Mouse (Mus musculus): ENCODE measurements at regions not wholly inside any gene's neighbourhood (a gene's known extent, or its start where the extent isn't known, plus 50 kb on each side); places are given as distances from the start of the nearest gene placed in this dataset.

GRCm38 (mm10) chr14:61971100-61972088 lies 321.0 kb upstream of the Rnaseh2b start:
- Histone ChIP-seq H3K27ac (replicated peaks) (no peak overlapping the region), H3K4me2 (replicated peaks) (no peak overlapping the region), H3K9me3 (replicated peaks) (no peaks in the 10 kb centered on the region), H3K9ac (no peak overlapping the region), H3K36me3 (no peaks in the 10 kb centered on the region), H3K27me3 (no peaks in the 10 kb centered on the region), H3K4me3 (replicated peaks) (no peak overlapping the region), H3K4me1 (peaks cover 7% of the 10 kb centered on the region; the same call in 1 of the 2 replicates)
- no peak for ATAC-seq (ENCODE audit: insufficient number of reproducible peaks, low FRiP score, low TSS enrichment, low read depth)
- 62% methylated on average over 14 of the region's 14 CpGs for WGBS

GRCm38 (mm10) chr14:61975301-61975732 lies 317.1 kb upstream of the Rnaseh2b start:
- Histone ChIP-seq H3K36me3 (no peaks in the 10 kb centered on the region), H3K9me3 (replicated peaks) (no peaks in the 10 kb centered on the region), H3K9ac (no peak overlapping the region), H3K27me3 (no peaks in the 10 kb centered on the region), H3K4me2 (replicated peaks) (no peak overlapping the region), H3K4me1 (peaks cover 7% of the 10 kb centered on the region; the same call in 1 of the 2 replicates), H3K27ac (replicated peaks) (no peak overlapping the region), H3K4me3 (replicated peaks) (no peak overlapping the region)
- ATAC-seq (ENCODE audit: insufficient number of reproducible peaks, low FRiP score, low TSS enrichment, low read depth), result no peak
- 37% methylated on average over 6 of the region's 6 CpGs for WGBS

- no peak overlapping the region for H3K4me3 ChIP-seq (replicated peaks)
- no peak for ATAC-seq (ENCODE audit: insufficient number of reproducible peaks, low FRiP score, low TSS enrichment, low read depth)
- 55% methylated on average over 3 of the region's 3 CpGs for WGBS
- no peaks in the 10 kb centered on the region for H3K4me1 ChIP-seq
- H3K36me3 ChIP-seq, result no peaks in the 10 kb centered on the region
- no peak overlapping the region for H3K9ac ChIP-seq
- H3K27ac ChIP-seq (replicated peaks), result no peak overlapping the region
- H3K27me3 ChIP-seq, result no peaks in the 10 kb centered on the region
- no peak overlapping the region for H3K4me2 ChIP-seq (replicated peaks)
- no peaks in the 10 kb centered on the region for H3K9me3 ChIP-seq (replicated peaks)
Observed at GRCm38 (mm10) chr14:61980581-61980980, 311.8 kb upstream of the Rnaseh2b start.

- ATAC-seq (ENCODE audit: insufficient number of reproducible peaks, low FRiP score, low TSS enrichment, low read depth), result no peak
- no peaks in the 10 kb centered on the region for H3K9me3 ChIP-seq (replicated peaks)
- no peak overlapping the region for H3K9ac ChIP-seq
- H3K36me3 ChIP-seq, result no peaks in the 10 kb centered on the region
- 0 out of 2 replicates have a peak overlapping the region, but pooled peaks have one; percentile 11 for H3K27ac ChIP-seq (replicated peaks)
- H3K4me2 ChIP-seq (replicated peaks), result no peak overlapping the region
- no peaks in the 10 kb centered on the region for H3K27me3 ChIP-seq
- no peaks in the 10 kb centered on the region for H3K4me1 ChIP-seq
- no peak overlapping the region for H3K4me3 ChIP-seq (replicated peaks)
- 60% methylated on average over 3 of the region's 3 CpGs for WGBS
Observed at GRCm38 (mm10) chr14:61985575-61985974, 306.8 kb upstream of the Rnaseh2b start.

GRCm38 (mm10) chr14:61986203-61986602 lies 306.2 kb upstream of the Rnaseh2b start:
- Histone ChIP-seq H3K27ac (replicated peaks) (no peak overlapping the region), H3K9me3 (replicated peaks) (no peaks in the 10 kb centered on the region), H3K9ac (no peak overlapping the region), H3K4me3 (replicated peaks) (no peak overlapping the region), H3K4me2 (replicated peaks) (no peak overlapping the region), H3K4me1 (no peaks in the 10 kb centered on the region), H3K27me3 (no peaks in the 10 kb centered on the region), H3K36me3 (no peaks in the 10 kb centered on the region)
- peak; percentile 29; the same call in 1 of the 2 replicates for ATAC-seq (ENCODE audit: insufficient number of reproducible peaks, low FRiP score, low TSS enrichment, low read depth)
- WGBS, result 69% methylated on average over 13 of the region's 13 CpGs

GRCm38 (mm10) chr14:61995253-61995652 lies 297.1 kb upstream of the Rnaseh2b start:
- H3K4me1 ChIP-seq, result no peaks in the 10 kb centered on the region
- H3K36me3 ChIP-seq, result no peaks in the 10 kb centered on the region
- H3K9me3 ChIP-seq (replicated peaks), result no peaks in the 10 kb centered on the region
- H3K27ac ChIP-seq (replicated peaks), result no peak overlapping the region
- 97% methylated on average over 1 of the region's 1 CpGs for WGBS
- no peaks in the 10 kb centered on the region for H3K27me3 ChIP-seq
- no peak for ATAC-seq (ENCODE audit: insufficient number of reproducible peaks, low FRiP score, low TSS enrichment, low read depth)
- H3K4me2 ChIP-seq (replicated peaks), result no peak overlapping the region
- H3K4me3 ChIP-seq (replicated peaks), result no peak overlapping the region
- H3K9ac ChIP-seq, result no peak overlapping the region

GRCm38 (mm10) chr14:61997736-61998135 lies 294.7 kb upstream of the Rnaseh2b start:
- no peak overlapping the region for H3K27ac ChIP-seq (replicated peaks)
- no peak overlapping the region for H3K4me2 ChIP-seq (replicated peaks)
- H3K4me1 ChIP-seq, result peaks cover 6% of the 10 kb centered on the region
- ATAC-seq (ENCODE audit: insufficient number of reproducible peaks, low FRiP score, low TSS enrichment, low read depth), result no peak
- no peak overlapping the region for H3K4me3 ChIP-seq (replicated peaks)
- H3K9me3 ChIP-seq (replicated peaks), result no peaks in the 10 kb centered on the region
- H3K27me3 ChIP-seq, result no peaks in the 10 kb centered on the region
- H3K36me3 ChIP-seq, result no peaks in the 10 kb centered on the region
- no peak overlapping the region for H3K9ac ChIP-seq

- WGBS, result 67% methylated on average over 3 of the region's 3 CpGs
- H3K4me2 ChIP-seq (replicated peaks), result no peak overlapping the region
- no peak overlapping the region for H3K9ac ChIP-seq
- peaks cover 11% of the 10 kb centered on the region for H3K4me1 ChIP-seq
- no peaks in the 10 kb centered on the region for H3K9me3 ChIP-seq (replicated peaks)
- H3K4me3 ChIP-seq (replicated peaks), result no peak overlapping the region
- no peak overlapping the region for H3K27ac ChIP-seq (replicated peaks)
- ATAC-seq (ENCODE audit: insufficient number of reproducible peaks, low FRiP score, low TSS enrichment, low read depth), result no peak
- no peaks in the 10 kb centered on the region for H3K36me3 ChIP-seq
- H3K27me3 ChIP-seq, result no peaks in the 10 kb centered on the region
Observed at GRCm38 (mm10) chr14:61998259-61998658, 294.1 kb upstream of the Rnaseh2b start.

- no peak overlapping the region for H3K9ac ChIP-seq
- WGBS, result 45% methylated on average over 7 of the region's 7 CpGs
- no peak overlapping the region for H3K27ac ChIP-seq (replicated peaks)
- no peak for ATAC-seq (ENCODE audit: insufficient number of reproducible peaks, low FRiP score, low TSS enrichment, low read depth)
- no peaks in the 10 kb centered on the region for H3K36me3 ChIP-seq
- H3K9me3 ChIP-seq (replicated peaks), result no peaks in the 10 kb centered on the region
- no peaks in the 10 kb centered on the region for H3K27me3 ChIP-seq
- peaks cover 17% of the 10 kb centered on the region for H3K4me1 ChIP-seq
- H3K4me2 ChIP-seq (replicated peaks), result no peak overlapping the region
- no peak overlapping the region for H3K4me3 ChIP-seq (replicated peaks)
Observed at GRCm38 (mm10) chr14:62001481-62001949, 290.9 kb upstream of the Rnaseh2b start.

- no peak for ATAC-seq (ENCODE audit: insufficient number of reproducible peaks, low FRiP score, low TSS enrichment, low read depth)
- Histone ChIP-seq H3K27me3 (no peaks in the 10 kb centered on the region), H3K4me1 (peaks cover 17% of the 10 kb centered on the region), H3K9me3 (replicated peaks) (no peaks in the 10 kb centered on the region), H3K36me3 (no peaks in the 10 kb centered on the region), H3K4me3 (replicated peaks) (no peak overlapping the region), H3K27ac (replicated peaks) (no peak overlapping the region), H3K9ac (no peak overlapping the region), H3K4me2 (replicated peaks) (no peak overlapping the region)
- WGBS, result 64% methylated on average over 5 of the region's 5 CpGs
Observed at GRCm38 (mm10) chr14:62002131-62002530, 290.3 kb upstream of the Rnaseh2b start.

- 24% methylated on average over 16 of the region's 16 CpGs for WGBS
- no peaks in the 10 kb centered on the region for H3K27me3 ChIP-seq
- peaks cover 17% of the 10 kb centered on the region for H3K4me1 ChIP-seq
- H3K27ac ChIP-seq (replicated peaks), result peak overlapping the region; percentile 44
- no peak overlapping the region for H3K4me3 ChIP-seq (replicated peaks)
- H3K36me3 ChIP-seq, result no peaks in the 10 kb centered on the region
- no peaks in the 10 kb centered on the region for H3K9me3 ChIP-seq (replicated peaks)
- peak overlapping the region; percentile 28 for H3K4me2 ChIP-seq (replicated peaks)
- no peak overlapping the region for H3K9ac ChIP-seq
- ATAC-seq (ENCODE audit: insufficient number of reproducible peaks, low FRiP score, low TSS enrichment, low read depth), result no peak
Observed at GRCm38 (mm10) chr14:62003013-62003781, 289.2 kb upstream of the Rnaseh2b start.
